Mouse (Mus musculus): ENCODE measurements at regions not wholly inside any gene's neighbourhood (a gene's known extent, or its start where the extent isn't known, plus 50 kb on each side); places are given as distances from the start of the nearest gene placed in this dataset.

DNA sequence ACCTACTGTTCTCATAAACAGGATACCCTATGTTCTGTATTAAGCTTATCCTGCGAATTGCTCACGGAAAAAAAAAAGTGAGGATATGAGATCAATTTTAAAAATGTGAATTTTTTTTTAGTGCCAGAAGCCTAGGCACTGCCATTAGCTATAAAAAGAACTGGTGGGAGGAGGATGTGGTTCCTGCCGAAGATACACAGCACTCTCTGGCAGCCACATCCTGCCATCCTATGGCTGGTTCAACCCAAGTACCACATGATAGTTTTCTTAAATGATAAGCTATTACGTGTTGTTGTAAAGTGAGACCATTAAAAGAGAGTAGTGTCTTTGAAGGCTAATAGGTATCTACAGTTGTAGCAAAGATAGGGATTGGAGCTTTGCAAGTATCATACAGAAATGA is 58.2 kb upstream of the Ppp3ca start:
- no peak for DNase-seq
- intact Hi-C loops (cut with DNase I): loop anchor here (2.0 kb wide), 1 partner anchor 57 kb away; no protein-coding TSS in a partner anchor

- no peak for DNase-seq
- intact Hi-C loops (cut with DNase I): no loop called here
These were observed 59.4 kb upstream of the Ppp3ca start for GRCm38 (mm10) chr3:136610556-136610924.

- intact Hi-C loops (cut with DNase I): no loop called here
- DNase-seq: peak; percentile 54 to 63
These were observed 59.9 kb upstream of the Ppp3ca start for GRCm38 (mm10) chr3:136609855-136610555.

DNA sequence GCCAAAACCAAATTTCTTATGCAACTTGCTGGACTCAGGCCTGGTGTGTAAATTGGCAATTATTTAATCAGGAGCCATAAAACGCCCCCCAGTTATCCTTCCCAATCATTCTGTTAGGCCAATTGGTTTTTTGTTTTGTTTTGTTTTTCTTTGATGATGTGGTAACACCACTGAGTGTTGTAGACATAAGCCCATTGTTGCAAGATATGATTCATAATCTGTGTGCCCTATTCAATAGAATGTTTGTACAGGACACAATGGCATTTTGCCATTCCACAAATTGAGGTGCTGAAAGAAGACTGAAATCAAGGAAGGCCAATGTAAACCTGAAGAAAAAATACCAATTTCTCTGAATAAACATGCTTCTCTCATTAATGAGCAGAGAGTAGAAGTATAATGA is 68.2 kb upstream of the Ppp3ca start:
- DNase-seq: no peak
- intact Hi-C loops (cut with DNase I): no loop called here

GRCm38 (mm10) chr3:136583937-136584336 is 86.0 kb upstream of the Ppp3ca start:
- intact Hi-C loops (cut with DNase I): no loop called here
- DNase-seq: no peak

DNA sequence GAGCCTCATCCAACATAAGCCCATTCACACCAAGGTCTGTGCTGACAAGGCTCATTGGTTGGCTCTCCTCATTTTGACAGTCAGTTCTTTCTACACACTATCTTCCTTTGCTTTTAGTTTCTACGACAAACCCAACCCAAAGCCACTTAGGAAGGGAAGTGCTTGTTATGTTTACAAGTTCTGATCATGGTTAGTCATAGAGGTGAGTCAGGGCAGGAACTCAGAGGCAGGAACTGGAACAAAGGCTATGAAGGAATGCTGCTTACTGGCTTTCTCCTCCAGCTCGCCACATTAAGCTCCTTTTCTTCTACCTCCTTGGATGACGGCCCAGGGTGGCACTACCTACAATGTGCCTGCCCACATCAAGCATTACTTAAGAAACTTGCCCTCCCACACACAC is 91.9 kb upstream of the Ppp3ca start:
- intact Hi-C loops (cut with DNase I): no loop called here
- no peak for DNase-seq

DNA sequence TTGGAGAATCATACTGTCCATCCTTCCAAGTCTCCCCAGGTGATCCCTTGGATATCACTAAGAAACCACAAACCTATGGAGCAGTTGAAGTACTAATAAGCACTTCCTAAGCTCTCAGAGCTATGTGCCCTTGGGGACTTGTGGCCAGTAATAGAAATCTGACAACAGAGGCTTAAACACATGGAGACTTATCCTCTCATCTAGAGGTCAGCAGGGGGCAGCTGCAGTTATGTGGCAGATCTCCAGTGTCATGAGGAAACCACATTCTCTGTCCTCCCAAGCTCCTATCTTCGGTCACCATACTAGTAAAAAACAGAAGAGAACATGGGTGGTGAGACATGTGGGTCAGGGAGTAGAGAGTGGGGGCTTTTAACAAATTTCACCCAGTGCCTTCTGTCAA is 99.4 kb upstream of the Ppp3ca start:
- DNase-seq: no peak
- intact Hi-C loops (cut with DNase I): no loop called here

DNA sequence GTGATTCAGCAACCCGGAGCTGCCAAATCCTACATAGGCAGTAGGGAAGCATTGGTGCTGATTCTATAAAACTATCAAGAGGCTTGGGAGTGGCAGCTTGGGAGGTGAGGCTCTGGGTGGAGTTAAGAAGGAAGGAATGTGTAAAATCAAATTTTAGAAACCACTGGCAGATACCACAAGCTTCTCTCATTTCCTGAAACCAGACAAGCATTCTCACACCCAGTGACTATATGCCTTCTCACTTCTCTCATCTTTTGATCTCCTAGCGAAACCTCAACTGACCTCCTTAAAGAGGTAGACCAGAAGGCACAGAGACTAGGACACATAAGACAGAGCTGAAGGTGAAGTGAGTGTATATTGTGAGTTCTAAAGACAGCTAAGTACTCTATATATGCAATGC is 113.4 kb upstream of the Ppp3ca start:
- intact Hi-C loops (cut with DNase I): no loop called here
- no peak for DNase-seq

GRCm38 (mm10) chr3:136549471-136549870 is 120.5 kb upstream of the Ppp3ca start:
- intact Hi-C loops (cut with DNase I): no loop called here
- DNase-seq: no peak

- intact Hi-C loops (cut with DNase I): no loop called here
These were observed 138.3 kb upstream of the Ppp3ca start for GRCm38 (mm10) chr3:136531604-136532003.

DNA sequence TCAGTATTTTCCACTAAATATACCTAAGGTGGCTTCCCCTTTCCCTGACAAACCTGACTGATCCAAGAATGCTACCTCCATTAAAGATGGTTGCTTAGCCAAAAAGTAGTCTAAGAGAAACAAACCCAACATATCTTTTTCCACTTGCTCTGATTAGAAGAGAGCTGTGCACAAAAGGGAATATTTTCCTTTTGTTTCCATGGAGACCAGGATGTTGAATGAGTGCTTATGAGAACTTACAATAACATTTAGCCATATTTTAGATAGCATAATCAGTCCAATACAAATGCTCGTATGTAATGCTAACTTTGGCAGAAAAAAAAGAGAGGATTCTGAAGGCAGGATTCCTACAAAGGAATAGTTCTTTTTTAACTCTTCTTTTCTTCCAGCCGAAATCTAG is 161.3 kb upstream of the Ppp3ca start:
- DNase-seq: no peak
- intact Hi-C loops (cut with DNase I): no loop called here

More at GRCm38 (mm10) chr3:136531604-136532003, 138.3 kb upstream of the Ppp3ca start:
- DNase-seq: no peak

GRCm38 (mm10) chr3:136507070-136507469 is 162.9 kb upstream of the Ppp3ca start:
- intact Hi-C loops (cut with DNase I): no loop called here

GRCm38 (mm10) chr3:136494831-136495230 is 169.0 kb upstream of the Bank1 start:
- intact Hi-C loops (cut with DNase I): no loop called here

More at GRCm38 (mm10) chr3:136507070-136507469, 162.9 kb upstream of the Ppp3ca start:
- no peak for DNase-seq

GRCm38 (mm10) chr3:136491683-136492082 is 165.8 kb upstream of the Bank1 start:
- intact Hi-C loops (cut with DNase I): no loop called here
- no peak for DNase-seq

More at GRCm38 (mm10) chr3:136494831-136495230, 169.0 kb upstream of the Bank1 start:
- DNase-seq: no peak

DNA sequence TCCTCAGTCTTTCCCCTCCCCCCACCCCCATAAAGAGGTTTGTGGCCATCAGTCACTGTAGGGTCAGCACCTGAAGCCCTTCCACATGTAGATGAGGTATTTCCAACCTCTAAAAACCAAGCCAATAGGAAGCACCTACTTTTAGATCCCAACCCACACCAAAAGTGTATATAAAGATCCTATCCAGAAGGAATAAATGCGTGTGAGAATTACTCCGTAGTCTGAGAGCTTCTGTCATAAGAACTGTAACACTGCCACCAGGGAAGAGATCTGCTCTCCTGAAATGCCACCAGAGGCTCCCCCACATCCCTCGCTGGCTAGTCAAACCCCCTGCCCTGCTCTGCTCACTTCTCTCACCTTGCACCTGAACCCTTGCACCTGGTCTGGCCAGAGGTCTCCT is 145.8 kb upstream of the Bank1 start:
- no peak for DNase-seq
- intact Hi-C loops (cut with DNase I): no loop called here

DNA sequence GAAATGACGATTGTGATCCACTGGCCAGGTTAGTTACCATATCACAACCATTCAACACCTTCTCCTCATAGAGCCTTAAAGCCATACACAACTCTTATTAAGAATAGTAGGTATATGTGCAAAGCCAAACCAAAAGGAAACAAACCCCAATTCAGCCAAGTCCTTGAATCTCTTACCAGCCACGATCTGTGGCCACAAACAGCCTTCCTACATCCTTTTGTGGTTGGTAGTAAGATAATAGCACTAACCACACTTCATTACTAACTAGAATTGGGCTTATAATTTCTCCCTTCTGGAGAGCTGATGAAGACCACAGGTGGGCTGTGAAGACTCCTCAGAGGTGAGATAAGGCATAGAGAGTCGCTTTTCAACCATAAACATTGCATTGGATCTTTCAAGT is 136.9 kb upstream of the Bank1 start:
- DNase-seq: no peak
- intact Hi-C loops (cut with DNase I): no loop called here

DNA sequence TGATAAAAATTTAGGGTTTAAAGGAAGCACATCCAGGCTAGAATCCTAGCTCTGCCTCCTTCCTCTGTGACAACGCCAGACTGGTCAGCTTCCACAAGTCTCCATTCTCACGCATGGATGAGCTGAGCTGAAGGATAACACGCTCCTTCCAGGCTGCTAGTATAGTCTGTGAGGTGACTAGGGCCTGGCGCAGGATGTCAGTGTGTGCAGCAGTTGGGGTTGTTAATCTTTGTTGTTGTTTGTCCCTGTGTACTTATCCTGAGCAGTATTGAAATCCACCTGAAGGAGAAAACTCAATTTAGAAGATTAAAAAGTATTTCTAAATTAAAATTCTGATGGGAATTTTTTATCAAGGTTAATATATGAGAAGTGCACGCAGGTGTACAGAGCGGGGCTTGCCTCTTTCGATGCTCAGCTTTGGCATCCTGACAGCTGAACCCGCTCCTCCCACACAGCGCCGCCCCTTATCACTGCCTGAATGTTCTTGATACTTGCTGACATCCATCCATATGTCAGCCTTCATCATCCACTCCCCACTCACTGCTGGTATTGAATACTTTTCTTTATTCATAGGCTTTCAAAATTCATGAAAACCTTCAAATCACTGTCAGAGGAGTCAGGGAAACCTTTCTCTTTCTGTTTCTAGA is 130.7 kb upstream of the Bank1 start:
- no peak for DNase-seq
- intact Hi-C loops (cut with DNase I): no loop called here

DNA sequence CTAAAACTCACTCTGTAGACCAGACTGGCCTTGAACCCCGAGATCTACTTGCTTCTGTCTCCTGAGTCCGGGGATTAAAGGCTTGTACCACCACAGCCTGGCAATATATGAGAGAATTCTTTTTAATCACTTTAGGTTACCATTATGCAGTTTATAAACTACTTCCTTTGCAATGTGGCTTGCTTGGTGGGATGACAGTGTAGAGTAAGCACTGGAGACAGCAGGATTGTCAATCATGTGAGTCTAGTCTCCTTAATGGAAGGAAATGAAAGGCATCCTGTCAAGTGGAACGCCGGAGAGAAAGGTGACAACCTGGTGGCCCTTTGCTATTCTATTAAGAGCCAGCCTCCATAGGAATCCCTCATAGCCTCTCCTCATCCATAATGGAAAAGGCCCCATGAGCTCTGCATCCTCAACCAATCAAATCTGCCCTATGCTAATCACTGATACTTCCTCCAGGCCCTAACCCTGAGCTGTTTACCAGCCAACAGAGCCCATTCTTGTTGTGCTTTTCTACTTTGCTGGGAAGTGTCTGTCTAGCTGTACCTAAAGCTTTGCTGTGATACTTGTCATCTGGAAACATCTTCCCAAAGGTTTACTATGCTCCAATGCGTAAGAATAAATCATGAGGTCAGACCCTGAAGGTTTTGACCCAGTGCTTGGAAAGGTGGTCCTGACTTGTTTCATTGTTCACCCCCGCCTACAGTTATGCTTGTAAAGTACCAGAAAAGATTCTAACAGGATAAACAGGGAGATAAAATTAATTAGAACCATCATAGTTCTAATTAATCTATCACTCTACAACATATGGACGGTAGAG is 130.0 kb upstream of the Bank1 start:
- intact Hi-C loops (cut with DNase I): no loop called here
- no peak for DNase-seq

GRCm38 (mm10) chr3:136454967-136455366 is 129.1 kb upstream of the Bank1 start:
- no peak for DNase-seq
- intact Hi-C loops (cut with DNase I): no loop called here

DNA sequence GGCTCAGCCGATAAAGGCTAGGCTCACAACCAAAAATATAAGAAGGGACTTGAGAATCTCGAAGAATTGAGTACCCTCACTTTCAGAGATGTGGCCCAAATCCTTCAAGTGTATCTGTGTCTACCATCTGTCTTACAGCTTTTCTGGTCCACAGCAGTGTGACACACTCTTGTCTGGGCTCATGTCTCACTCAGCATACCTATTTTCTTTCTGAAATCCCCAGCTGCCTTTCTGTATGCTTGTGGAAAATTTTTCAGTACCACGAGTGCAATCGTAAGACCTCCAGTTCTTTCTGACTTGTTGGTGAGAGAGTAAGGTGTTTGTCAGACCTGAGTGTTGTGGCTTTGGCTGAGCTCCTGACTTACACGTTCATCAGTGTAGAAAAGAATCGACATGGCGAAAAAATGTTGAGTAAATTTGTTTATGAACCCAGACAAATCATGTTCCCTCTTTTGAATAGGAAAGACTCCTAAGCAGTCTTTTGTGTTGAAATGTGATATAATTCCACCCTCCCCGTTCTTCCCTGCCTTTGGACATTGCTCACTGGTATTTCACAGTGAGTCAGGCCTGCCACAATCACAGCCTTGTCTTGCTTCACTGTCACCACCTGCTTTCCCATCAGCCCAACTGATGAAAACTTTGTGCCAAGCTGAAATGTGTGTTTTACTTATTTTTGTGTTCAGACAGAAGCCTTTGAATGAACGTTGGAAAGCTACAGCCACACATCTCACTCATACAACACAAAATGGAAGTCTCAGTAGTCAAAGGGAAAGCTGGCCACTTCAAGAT is 125.3 kb upstream of the Bank1 start:
- intact Hi-C loops (cut with DNase I): no loop called here
- no peak for DNase-seq

All from heart, postnatal 14 days (tissue).